Mouse (Mus musculus) large intestine, adult 2 months (tissue): ENCODE data around the gene Zyg11b. TPM values are rescaled to one million over a fixed set of nuclear protein-coding genes. Genes with fewer than 3 reads are reported as not detected.

Source experiments
- DNase-seq: peaks from one replicate; pipeline ENCODE4 v3.0.0-alpha.2; 2012; ENCODE audit warnings: low read depth, low spot score
- WGBS: fragments of 180-500 bp; shearing (Covaris S2); methylation state at CpG from one replicate; pipeline ENCODE4 v1.1.7; 2018; 5-methylcytosine and 5-hydroxymethylcytosine counted together
- polyA plus RNA-seq: library from polyadenylated mRNA; depleted of rRNA; stranded (reverse); fragments of >200 nt; gene quantifications from 2 replicates; pipeline ENCODE4 v1.2.3, GENCODE M21; 2012; rRNA removed

The Zyg11b gene
- polyA plus RNA-seq: 4.4 and 8.1 TPM in 2 replicates

- WGBS: under 1% methylated on average over 48 of the region's 58 CpGs
- peak; percentile 64 for DNase-seq
Observed at GRCm38 (mm10) chr4:108300670-108301373, at the start of gene Zyg11b. Zyg11b (minus strand) TSS chr4:108301096.

- no peak for DNase-seq
- 56% methylated on average over 8 of the region's 8 CpGs for WGBS
Observed at GRCm38 (mm10) chr4:108349836-108350547, 49.1 kb upstream of the Zyg11b start.

GRCm38 (mm10) chr4:108349064-108349463 lies 48.2 kb upstream of the Zyg11b start:
- DNase-seq: no peak
- WGBS: 90% methylated on average over 3 of the region's 3 CpGs

GRCm38 (mm10) chr4:108348256-108348875 lies 47.5 kb upstream of the Zyg11b start:
- DNase-seq: no peak
- WGBS: 37% methylated on average over 5 of the region's 5 CpGs

- WGBS: 30% methylated on average over 5 of the region's 5 CpGs
- DNase-seq: peak; percentile 64
Observed at GRCm38 (mm10) chr4:108347111-108347510, 46.2 kb upstream of the Zyg11b start.

- WGBS: 65% methylated on average over 5 of the region's 5 CpGs
- no peak for DNase-seq
Observed at GRCm38 (mm10) chr4:108345826-108346225, 44.9 kb upstream of the Zyg11b start.

- DNase-seq: no peak
- 54% methylated on average over 7 of the region's 7 CpGs for WGBS
Observed at GRCm38 (mm10) chr4:108344631-108345083, 43.8 kb upstream of the Zyg11b start.

- whole genome bisulfite sequencing: 26% methylated on average over 4 of the region's 4 CpGs
- no peak for DNase-seq
Observed at GRCm38 (mm10) chr4:108339277-108339690, 38.4 kb upstream of the Zyg11b start.

- 82% methylated on average over 10 of the region's 10 CpGs for WGBS
- no peak for DNase-seq
Observed at GRCm38 (mm10) chr4:108338811-108339210, 37.9 kb upstream of the Zyg11b start.

GRCm38 (mm10) chr4:108338321-108338733 lies 37.4 kb upstream of the Zyg11b start:
- DNase-seq: no peak
- WGBS: 60% methylated on average over 9 of the region's 9 CpGs

- DNase-seq: no peak
- WGBS: 51% methylated on average over 3 of the region's 3 CpGs
Observed at GRCm38 (mm10) chr4:108337817-108338216, 36.9 kb upstream of the Zyg11b start.

GRCm38 (mm10) chr4:108336765-108337164 lies 35.9 kb upstream of the Zyg11b start:
- WGBS: 70% methylated on average over 2 of the region's 2 CpGs
- no peak for DNase-seq

GRCm38 (mm10) chr4:108335413-108335812 lies 34.5 kb upstream of the Zyg11b start:
- DNase-seq: no peak
- WGBS: 89% methylated on average over 6 of the region's 6 CpGs

- DNase-seq: no peak
- WGBS: 34% methylated on average over 9 of the region's 9 CpGs
Observed at GRCm38 (mm10) chr4:108332041-108332440, 31.1 kb upstream of the Zyg11b start.

GRCm38 (mm10) chr4:108329840-108330239 lies 28.9 kb upstream of the Zyg11b start:
- WGBS: 90% methylated on average over 6 of the region's 6 CpGs
- DNase-seq: no peak

- DNase-seq: peak; percentile 88
- under 1% methylated on average over 45 of the region's 45 CpGs for WGBS
Observed at GRCm38 (mm10) chr4:108327730-108328484, 27.0 kb upstream of the Zyg11b start, which contains the start of gene Coa7. Coa7 (plus strand) TSS chr4:108328140.

GRCm38 (mm10) chr4:108327071-108327579 lies 26.2 kb upstream of the Zyg11b start:
- peak; percentile 67 for DNase-seq

GRCm38 (mm10) chr4:108323588-108323987 lies 22.7 kb upstream of the Zyg11b start:
- DNase-seq: no peak
- 66% methylated on average over 5 of the region's 5 CpGs for WGBS

More at GRCm38 (mm10) chr4:108327071-108327579, 26.2 kb upstream of the Zyg11b start:
- 7% methylated on average over 6 of the region's 6 CpGs for WGBS

- 66% methylated on average over 7 of the region's 7 CpGs for WGBS
- DNase-seq: no peak
Observed at GRCm38 (mm10) chr4:108320627-108321380, 19.9 kb upstream of the Zyg11b start.
